Mouse (Mus musculus) ovary, postnatal 10 days (tissue): ENCODE results near the gene Ranbp3l.
"Not testable (repeated sequence)": the region's sequence is repeated elsewhere in the genome, so short reads cannot be mapped to it uniquely, and the experiment has no call there.

Experiments
- DNase-seq: peaks from one replicate; pipeline ENCODE4 v3.0.0; 2022; ENCODE audit warnings: low spot score

The Ranbp3l gene

GRCm38 (mm10) chr15:8967573-8968228 lies at the start of gene Ranbp3l:
Gene Ranbp3l, plus strand, starts transcription at chr15:8967949.
- DNase-seq = no peak

- DNase-seq = no peak
These were observed 37.7 kb upstream of the Ranbp3l start for GRCm38 (mm10) chr15:8930061-8930460.

- no peak for DNase-seq
These were observed 30.8 kb upstream of the Ranbp3l start for GRCm38 (mm10) chr15:8936911-8937310.

- DNase-seq = no peak
These were observed 26.9 kb upstream of the Ranbp3l start for GRCm38 (mm10) chr15:8940861-8941260.

GRCm38 (mm10) chr15:8950856-8951255 lies 16.9 kb upstream of the Ranbp3l start:
- no peak for DNase-seq

GRCm38 (mm10) chr15:8963323-8963722 lies 4.4 kb upstream of the Ranbp3l start:
- no peak for DNase-seq

GRCm38 (mm10) chr15:8968229-8968595 lies 463 bp downstream of the Ranbp3l start:
- DNase-seq = no peak

- no peak for DNase-seq
These were observed 1.4 kb downstream of the Ranbp3l start for GRCm38 (mm10) chr15:8969061-8969635.

GRCm38 (mm10) chr15:8991211-8991610 lies 23.5 kb downstream of the Ranbp3l start:
- DNase-seq = no peak

- no peak for DNase-seq
These were observed 24.4 kb downstream of the Ranbp3l start for GRCm38 (mm10) chr15:8991859-8992838.

GRCm38 (mm10) chr15:8994608-8995277 lies 27.0 kb downstream of the Ranbp3l start:
- no peak for DNase-seq

GRCm38 (mm10) chr15:8995490-8995889 lies 27.7 kb downstream of the Ranbp3l start:
- DNase-seq = no peak

GRCm38 (mm10) chr15:9002762-9003161 lies 35.0 kb downstream of the Ranbp3l start:
- no peak for DNase-seq

GRCm38 (mm10) chr15:9009196-9009595 lies 41.4 kb downstream of the Ranbp3l start:
- no peak for DNase-seq

GRCm38 (mm10) chr15:9014541-9014940 lies 46.8 kb downstream of the Ranbp3l start:
- DNase-seq = no peak

GRCm38 (mm10) chr15:9015496-9015895 lies 47.7 kb downstream of the Ranbp3l start:
- DNase-seq = not testable (repeated sequence)

GRCm38 (mm10) chr15:9055704-9056103 lies 88.0 kb downstream of the Ranbp3l start:
- no peak for DNase-seq

- no peak for DNase-seq
These were observed 92.1 kb downstream of the Ranbp3l start for GRCm38 (mm10) chr15:9059856-9060255.

GRCm38 (mm10) chr15:9061150-9061882 lies 93.6 kb downstream of the Ranbp3l start:
- no peak for DNase-seq

- no peak for DNase-seq
These were observed 101.1 kb downstream of the Ranbp3l start for GRCm38 (mm10) chr15:9068881-9069280.

- no peak for DNase-seq
These were observed 102.6 kb downstream of the Ranbp3l start for GRCm38 (mm10) chr15:9070353-9070752.
